Mouse (Mus musculus) hindbrain, embryonic 14.5 days (tissue): ENCODE results near the gene 2210408I21Rik. TPM values are rescaled to one million over a fixed set of nuclear protein-coding genes. Genes with fewer than 3 reads are reported as not detected.
"Not testable (repeated sequence)": the region's sequence is repeated elsewhere in the genome, so short reads cannot be mapped to it uniquely, and the experiment has no call there.

Experiments used
- ATAC-seq: fragments of 200-750 bp; cut with Nextera tagmentation; 2 replicates; pipeline ENCODE4 v1.8.0; 2017; ENCODE audit warnings: moderate number of reproducible peaks, mild to moderate bottlenecking, moderate TSS enrichment, moderate library complexity; ENCODE audit not compliant: low FRiP score
- DNase-seq: peaks from one replicate; pipeline ENCODE4 v3.0.0-alpha.2; 2015; ENCODE audit warnings: low spot score
- H3K27ac ChIP-seq: fragments of 300-500 bp; sonication (generic); 2 replicates; pipeline ENCODE4 v1.5.1; 2014; ENCODE audit warnings: mild to moderate bottlenecking, moderate library complexity
- H3K27me3 ChIP-seq: fragments of 300-500 bp; sonication (generic); 2 replicates; pipeline ENCODE4 v1.6.1; 2014; ENCODE audit warnings: mild to moderate bottlenecking, low read length, mixed read lengths; ENCODE audit not compliant: control insufficient read depth, insufficient read depth
- H3K36me3 ChIP-seq: fragments of 300-500 bp; sonication (generic); replicated peaks from 2 replicates; pipeline ENCODE4 v1.6.1; 2014; ENCODE audit not compliant: control insufficient read depth, insufficient read depth
- H3K4me1 ChIP-seq: fragments of 300-500 bp; sonication (generic); replicated peaks from 2 replicates; pipeline ENCODE4 v1.6.1; 2014; ENCODE audit warnings: antibody characterized with exemption, low read length, mixed read lengths; ENCODE audit not compliant: control insufficient read depth, insufficient read depth
- H3K4me2 ChIP-seq: fragments of 300-500 bp; sonication (generic); replicated peaks from 2 replicates; pipeline ENCODE4 v1.6.1; 2014; ENCODE audit warnings: mild to moderate bottlenecking, moderate library complexity
- H3K4me3 ChIP-seq: fragments of 300-500 bp; sonication (generic); replicated peaks from 2 replicates; pipeline ENCODE4 v1.5.1; 2014; ENCODE audit warnings: mild to moderate bottlenecking, low read length
- H3K9ac ChIP-seq: fragments of 300-500 bp; sonication (generic); 2 replicates; pipeline ENCODE4 v1.6.1; 2014
- H3K9me3 ChIP-seq: fragments of 300-500 bp; sonication (generic); 2 replicates; pipeline ENCODE4 v1.6.1; 2016; ENCODE audit warnings: low read length; ENCODE audit not compliant: control insufficient read depth
- WGBS: fragments of 180-500 bp; shearing (Covaris S2); extraction: QIAGEN DNeasy Blood & Tissue Kit; methylation state at CpG from one replicate; pipeline ENCODE4 v1.1.7; 2014; 5-methylcytosine and 5-hydroxymethylcytosine counted together
- polyA plus RNA-seq: library from polyadenylated mRNA; unstranded; fragments of >200 nt; fragmentation: Nextera tagmentation; extraction: Ambion mirVana; gene quantifications from 2 replicates; pipeline ENCODE4 v1.2.1, GENCODE M21; 2014

2210408I21Rik gene
- 13.7 and 15.1 TPM in 2 replicates for polyA plus RNA-seq

- WGBS: under 1% methylated on average over 65 of the region's 65 CpGs
- Histone ChIP-seq H3K4me3 (peak within 1 kb of the TSS; percentile 93), H3K27me3 (no peaks in the 10 kb centered on the region), H3K27ac (peak within 1 kb of the TSS; percentile 91), H3K36me3 (no peaks in the 10 kb centered on the region), H3K4me1 (peaks cover 7% of the 10 kb centered on the region), H3K9ac (peak within 1 kb of the TSS; percentile 88), H3K4me2 (peak within 1 kb of the TSS; percentile 77), H3K9me3 (no peaks in the 10 kb centered on the region)
- DNase-seq: peak; percentile 93
- ATAC-seq: peak; percentile 99
These were observed at the start of gene 2210408I21Rik, which contains the start of gene Slf1 for GRCm38 (mm10) chr13:77134931-77135620. TSS of gene 2210408I21Rik (plus strand) at chr13:77135540. TSS of gene Slf1 (minus strand) at chr13:77135473.

- not testable (repeated sequence) for H3K4me3 ChIP-seq, H3K27ac ChIP-seq, H3K9me3 ChIP-seq, H3K9ac ChIP-seq, ATAC-seq, H3K4me2 ChIP-seq, H3K27me3 ChIP-seq, H3K4me1 ChIP-seq, DNase-seq
- peaks cover 21% of the 10 kb centered on the region; the same call in 1 of the 2 replicates for H3K36me3 ChIP-seq
- 100% methylated on average over 1 of the region's 1 CpGs for WGBS
These were observed 42.5 kb upstream of the 2210408I21Rik start for GRCm38 (mm10) chr13:77092876-77093275.

- Histone ChIP-seq H3K27ac (no peak overlapping the region), H3K27me3 (no peaks in the 10 kb centered on the region), H3K4me3 (no peak overlapping the region), H3K9ac (no peak overlapping the region), H3K36me3 (peaks cover 5% of the 10 kb centered on the region), H3K4me1 (no peaks in the 10 kb centered on the region), H3K9me3 (no peaks in the 10 kb centered on the region), H3K4me2 (no peak overlapping the region)
- ATAC-seq: no peak
- DNase-seq: no peak
These were observed 27.6 kb upstream of the 2210408I21Rik start for GRCm38 (mm10) chr13:77107734-77108133.

GRCm38 (mm10) chr13:77118695-77119094 is 16.6 kb upstream of the 2210408I21Rik start:
- Histone ChIP-seq H3K36me3 (peaks cover 3% of the 10 kb centered on the region), H3K4me2 (no peak overlapping the region), H3K4me3 (no peak overlapping the region), H3K9ac (no peak overlapping the region), H3K9me3 (no peaks in the 10 kb centered on the region), H3K27ac (no peak overlapping the region), H3K27me3 (no peaks in the 10 kb centered on the region), H3K4me1 (no peaks in the 10 kb centered on the region)
- no peak for DNase-seq
- ATAC-seq: no peak
- 97% methylated on average over 4 of the region's 4 CpGs for WGBS

GRCm38 (mm10) chr13:77125159-77125558 is 10.2 kb upstream of the 2210408I21Rik start:
- no peaks in the 10 kb centered on the region for H3K27me3 ChIP-seq
- H3K4me1 ChIP-seq: no peaks in the 10 kb centered on the region
- no peak overlapping the region for H3K4me2 ChIP-seq
- ATAC-seq: no peak
- peaks cover 11% of the 10 kb centered on the region for H3K36me3 ChIP-seq
- 80% methylated on average over 3 of the region's 3 CpGs for WGBS
- H3K4me3 ChIP-seq: no peak overlapping the region
- H3K9me3 ChIP-seq: no peaks in the 10 kb centered on the region
- H3K9ac ChIP-seq: no peak overlapping the region
- no peak overlapping the region for H3K27ac ChIP-seq
- no peak for DNase-seq

- Histone ChIP-seq H3K9me3 (no peaks in the 10 kb centered on the region), H3K4me3 (no peak overlapping the region), H3K27me3 (no peaks in the 10 kb centered on the region), H3K4me2 (no peak overlapping the region), H3K36me3 (peaks cover 11% of the 10 kb centered on the region; the same call in 1 of the 2 replicates), H3K4me1 (no peaks in the 10 kb centered on the region), H3K9ac (no peak overlapping the region), H3K27ac (no peak overlapping the region)
- WGBS: 89% methylated on average over 2 of the region's 2 CpGs
- DNase-seq: no peak
- ATAC-seq: no peak
These were observed 7.1 kb upstream of the 2210408I21Rik start for GRCm38 (mm10) chr13:77128240-77128639.

- peaks cover 2% of the 10 kb centered on the region; the same call in 1 of the 2 replicates for H3K4me1 ChIP-seq
- H3K36me3 ChIP-seq: no peaks in the 10 kb centered on the region
- H3K9ac ChIP-seq: no peak overlapping the region
- WGBS: 87% methylated on average over 2 of the region's 2 CpGs
- no peak overlapping the region for H3K27ac ChIP-seq
- DNase-seq (no peak), ATAC-seq (no peak)
- no peak overlapping the region for H3K4me3 ChIP-seq
- no peaks in the 10 kb centered on the region for H3K27me3 ChIP-seq
- no peak overlapping the region for H3K4me2 ChIP-seq
- no peaks in the 10 kb centered on the region for H3K9me3 ChIP-seq
These were observed 4.2 kb upstream of the 2210408I21Rik start for GRCm38 (mm10) chr13:77131132-77131531.

GRCm38 (mm10) chr13:77135621-77135981 is 261 bp downstream of the 2210408I21Rik start:
- H3K27ac ChIP-seq: peak overlapping the region; percentile 91
- no peaks in the 10 kb centered on the region for H3K36me3 ChIP-seq
- DNase-seq: no peak
- no peaks in the 10 kb centered on the region for H3K27me3 ChIP-seq
- WGBS: under 1% methylated on average over 11 of the region's 11 CpGs
- H3K4me3 ChIP-seq: peak overlapping the region; percentile 93
- H3K9ac ChIP-seq: peak overlapping the region; percentile 88
- H3K4me2 ChIP-seq: peak overlapping the region; percentile 77
- peak; percentile 82 for ATAC-seq
- peaks cover 7% of the 10 kb centered on the region for H3K4me1 ChIP-seq
- no peaks in the 10 kb centered on the region for H3K9me3 ChIP-seq

GRCm38 (mm10) chr13:77140890-77141289 is 5.5 kb downstream of the 2210408I21Rik start:
- H3K4me3 ChIP-seq: no peak overlapping the region
- H3K36me3 ChIP-seq: no peaks in the 10 kb centered on the region
- 90% methylated on average over 2 of the region's 2 CpGs for WGBS
- H3K4me1 ChIP-seq: peaks cover 7% of the 10 kb centered on the region
- no peak overlapping the region for H3K27ac ChIP-seq
- no peak overlapping the region for H3K4me2 ChIP-seq
- H3K9me3 ChIP-seq: no peaks in the 10 kb centered on the region
- no peak overlapping the region for H3K9ac ChIP-seq
- H3K27me3 ChIP-seq: no peaks in the 10 kb centered on the region
- DNase-seq (no peak), ATAC-seq (no peak)
